Mouse (Mus musculus) mesoderm, embryonic 11.5 days (tissue): ENCODE measurements around the gene Lrrc4.

Source experiments
- DNase-seq: peaks from one replicate; pipeline ENCODE4 v3.0.0-alpha.2; 2012; ENCODE audit warnings: low read depth, low spot score

Gene Lrrc4

GRCm38 (mm10) chr6:28825894-28826293 is 5.7 kb downstream of the Lrrc4 start:
- no peak for DNase-seq

- DNase-seq, result no peak
Observed at GRCm38 (mm10) chr6:28823802-28824201, 7.7 kb downstream of the Lrrc4 start.

GRCm38 (mm10) chr6:28823375-28823774 is 8.2 kb downstream of the Lrrc4 start:
- no peak for DNase-seq

- DNase-seq, result no peak
Observed at GRCm38 (mm10) chr6:28822296-28822695, 9.3 kb downstream of the Lrrc4 start.

- no peak for DNase-seq
Observed at GRCm38 (mm10) chr6:28819509-28820358, 11.8 kb downstream of the Lrrc4 start.

- DNase-seq, result no peak
Observed at GRCm38 (mm10) chr6:28817039-28817438, 14.5 kb downstream of the Lrrc4 start.

GRCm38 (mm10) chr6:28814895-28815294 is 16.7 kb downstream of the Lrrc4 start:
- DNase-seq, result no peak

GRCm38 (mm10) chr6:28813057-28813456 is 18.5 kb downstream of the Lrrc4 start:
- DNase-seq, result no peak

- no peak for DNase-seq
Observed at GRCm38 (mm10) chr6:28804751-28805150, 26.8 kb downstream of the Lrrc4 start.

- no peak for DNase-seq
Observed at GRCm38 (mm10) chr6:28803678-28804279, 27.8 kb downstream of the Lrrc4 start.

- no peak for DNase-seq
Observed at GRCm38 (mm10) chr6:28800976-28801375, 30.6 kb downstream of the Lrrc4 start.

GRCm38 (mm10) chr6:28799818-28800217 is 31.7 kb downstream of the Lrrc4 start:
- DNase-seq, result no peak

GRCm38 (mm10) chr6:28795792-28796515 is 35.6 kb downstream of the Lrrc4 start:
- no peak for DNase-seq

- no peak for DNase-seq
Observed at GRCm38 (mm10) chr6:28795380-28795779, 36.2 kb downstream of the Lrrc4 start.

- no peak for DNase-seq
Observed at GRCm38 (mm10) chr6:28791809-28792208, 39.7 kb downstream of the Lrrc4 start.

- no peak for DNase-seq
Observed at GRCm38 (mm10) chr6:28791183-28791582, 40.4 kb downstream of the Lrrc4 start.

GRCm38 (mm10) chr6:28789685-28790084 is 41.9 kb downstream of the Lrrc4 start:
- DNase-seq, result no peak

GRCm38 (mm10) chr6:28787133-28787532 is 44.4 kb downstream of the Lrrc4 start:
- DNase-seq, result no peak

GRCm38 (mm10) chr6:28785770-28786169 is 45.8 kb downstream of the Lrrc4 start:
- DNase-seq, result no peak

GRCm38 (mm10) chr6:28783953-28784352 is 47.6 kb downstream of the Lrrc4 start:
- DNase-seq, result no peak

- peak; percentile 39 for DNase-seq
Observed at GRCm38 (mm10) chr6:28783082-28783647, 48.4 kb downstream of the Lrrc4 start.

GRCm38 (mm10) chr6:28781696-28782095 is 49.9 kb downstream of the Lrrc4 start:
- DNase-seq, result peak; percentile 30
